Mouse (Mus musculus) 3T3-L1 (cell line): ENCODE results near the gene Cmbl.
"Not testable (repeated sequence)": the region's sequence is repeated elsewhere in the genome, so short reads cannot be mapped to it uniquely, and the experiment has no call there.

Experiments
- DNase-seq: peaks from one replicate; pipeline ENCODE4 v3.0.0-alpha.2; 2015; ENCODE audit warnings: low read depth, low spot score

Gene Cmbl

DNA sequence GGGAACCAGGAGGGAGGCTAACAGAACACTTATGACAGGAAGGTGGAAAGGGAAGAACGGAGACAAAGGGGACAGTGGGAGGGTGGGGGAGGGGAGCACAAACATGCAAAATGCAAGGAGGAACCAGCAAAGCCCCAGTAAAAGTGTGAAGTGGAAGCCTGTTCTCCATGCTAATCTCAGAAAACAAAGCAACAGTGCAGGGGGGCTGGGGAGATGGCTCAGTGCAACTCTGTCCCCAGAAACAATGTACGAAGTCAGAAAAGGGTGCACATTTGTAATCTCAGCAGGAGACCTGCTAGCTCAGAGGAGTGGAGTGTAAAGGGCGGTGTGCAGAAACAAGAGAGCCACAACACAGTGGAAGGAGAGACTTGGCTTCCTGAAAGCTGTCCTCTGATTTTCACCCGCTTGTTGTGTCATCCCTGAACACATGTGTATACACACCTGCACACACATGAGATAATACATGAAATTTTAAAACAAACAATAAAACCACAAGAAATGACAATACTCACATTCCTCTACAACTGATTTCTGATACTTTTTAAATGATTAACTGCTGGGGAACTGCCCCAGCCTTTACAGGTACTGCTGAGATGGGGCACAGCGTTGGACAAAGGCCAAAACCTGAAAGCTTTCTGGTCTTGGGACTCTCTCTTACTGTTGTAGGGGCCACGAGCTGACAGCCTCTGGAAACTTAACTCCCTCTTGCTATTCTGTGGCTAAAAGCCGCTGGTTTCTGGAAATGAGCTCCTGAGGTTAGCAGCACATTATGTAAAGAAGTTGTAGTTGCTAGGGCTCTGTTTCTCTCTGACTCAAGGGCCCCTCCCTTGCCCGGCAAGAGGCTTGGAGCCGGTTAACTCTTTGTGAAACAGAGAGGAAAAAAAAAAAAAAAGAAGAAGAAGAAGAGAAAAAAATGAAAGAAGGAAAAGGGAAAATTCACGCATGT lies 22.9 kb upstream of the Cmbl start:
- DNase-seq: no peak

GRCm38 (mm10) chr15:31543246-31543645 lies 21.9 kb upstream of the Cmbl start:
- no peak for DNase-seq

GRCm38 (mm10) chr15:31545058-31545457 lies 20.1 kb upstream of the Cmbl start:
- DNase-seq: no peak

- no peak for DNase-seq
Observed at GRCm38 (mm10) chr15:31546291-31546690, 18.9 kb upstream of the Cmbl start.

GRCm38 (mm10) chr15:31547421-31547820 lies 17.8 kb upstream of the Cmbl start:
- no peak for DNase-seq

GRCm38 (mm10) chr15:31550381-31550780 lies 14.8 kb upstream of the Cmbl start:
- no peak for DNase-seq

- no peak for DNase-seq
Observed at GRCm38 (mm10) chr15:31554855-31555254, 10.3 kb upstream of the Cmbl start.

DNA sequence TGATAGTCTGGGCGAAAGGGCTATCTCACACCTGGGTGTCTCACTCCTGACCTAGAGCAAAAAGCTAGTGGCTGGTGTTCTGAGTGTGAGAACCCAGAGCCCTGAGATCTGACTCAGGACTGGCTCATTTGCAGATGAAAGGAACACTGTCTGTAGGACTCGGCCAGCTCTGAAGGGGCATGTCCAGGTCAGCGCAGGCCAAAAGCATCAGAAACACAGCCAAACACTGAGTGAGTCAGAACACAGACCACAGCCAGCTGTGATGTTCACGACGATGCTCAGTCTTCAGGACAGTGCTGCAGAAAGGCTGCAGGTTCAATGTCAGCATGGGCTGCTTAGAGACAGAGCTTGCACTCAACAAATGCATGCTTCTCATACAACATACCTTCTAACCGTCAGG lies 3.8 kb upstream of the Cmbl start:
- peak; percentile 89 for DNase-seq

- DNase-seq: no peak
Observed at GRCm38 (mm10) chr15:31561976-31562375, 3.2 kb upstream of the Cmbl start.

GRCm38 (mm10) chr15:31562847-31563246 lies 2.3 kb upstream of the Cmbl start:
- no peak for DNase-seq

GRCm38 (mm10) chr15:31563577-31564546 lies 1.3 kb upstream of the Cmbl start:
- no peak for DNase-seq

- no peak for DNase-seq
Observed at GRCm38 (mm10) chr15:31565786-31566185, 597 bp downstream of the Cmbl start.

DNA sequence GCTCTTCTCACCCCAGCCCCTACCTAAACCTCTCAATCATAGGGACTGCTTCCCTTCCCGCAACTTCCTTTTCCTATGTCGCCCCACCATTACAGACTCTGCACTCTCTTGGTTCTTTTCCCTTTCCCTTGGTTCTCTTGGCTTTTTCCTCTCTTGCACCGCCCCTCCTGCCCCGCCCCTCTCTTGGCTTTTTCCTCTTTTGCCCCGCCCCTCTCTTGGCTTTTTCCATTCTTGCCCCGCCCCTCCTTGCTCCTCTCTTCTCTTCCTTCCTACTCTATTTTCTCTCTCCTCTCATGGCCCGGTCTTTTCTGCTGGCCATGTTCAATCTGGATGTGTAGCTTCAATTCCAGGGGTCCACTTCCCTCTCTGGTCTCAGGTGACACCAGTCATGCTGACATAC lies 2.2 kb downstream of the Cmbl start:
- no peak for DNase-seq

- no peak for DNase-seq
Observed at GRCm38 (mm10) chr15:31568581-31568996, 3.4 kb downstream of the Cmbl start.

DNA sequence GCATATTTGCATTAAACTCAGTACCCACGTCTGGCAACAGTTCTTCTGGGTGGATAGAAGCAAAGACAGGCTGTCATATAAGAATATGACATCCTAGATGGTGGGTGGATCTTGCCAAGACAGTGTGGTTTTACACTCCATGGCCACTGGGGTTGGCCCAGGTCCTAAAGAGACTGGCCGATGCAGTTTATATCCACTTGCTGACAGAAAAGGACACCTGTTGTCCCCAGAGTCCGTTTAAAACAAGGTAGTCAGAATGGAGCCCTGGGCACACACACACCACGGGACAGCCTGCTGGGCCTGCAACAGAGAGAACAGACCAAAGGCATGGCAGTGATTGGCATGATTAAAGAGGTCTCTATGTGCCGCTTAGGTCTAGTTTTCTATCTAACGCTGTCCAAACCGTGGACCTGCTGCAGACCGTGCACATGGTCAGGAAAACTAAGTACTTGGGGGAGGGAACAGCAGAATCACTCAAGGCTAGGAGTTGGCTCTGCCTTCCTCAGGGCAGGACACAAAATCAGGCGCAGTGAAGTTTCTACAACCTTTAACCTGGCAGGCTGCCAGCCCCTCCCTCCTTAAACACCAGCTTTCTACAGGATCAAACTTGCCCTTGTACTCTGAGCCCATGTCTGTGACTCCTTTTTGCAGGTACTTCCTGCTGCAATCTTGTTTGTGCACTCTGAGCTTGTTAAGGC lies 4.3 kb downstream of the Cmbl start:
- DNase-seq: peak; percentile 48

- no peak for DNase-seq
Observed at GRCm38 (mm10) chr15:31570959-31571358, 5.8 kb downstream of the Cmbl start.

DNA sequence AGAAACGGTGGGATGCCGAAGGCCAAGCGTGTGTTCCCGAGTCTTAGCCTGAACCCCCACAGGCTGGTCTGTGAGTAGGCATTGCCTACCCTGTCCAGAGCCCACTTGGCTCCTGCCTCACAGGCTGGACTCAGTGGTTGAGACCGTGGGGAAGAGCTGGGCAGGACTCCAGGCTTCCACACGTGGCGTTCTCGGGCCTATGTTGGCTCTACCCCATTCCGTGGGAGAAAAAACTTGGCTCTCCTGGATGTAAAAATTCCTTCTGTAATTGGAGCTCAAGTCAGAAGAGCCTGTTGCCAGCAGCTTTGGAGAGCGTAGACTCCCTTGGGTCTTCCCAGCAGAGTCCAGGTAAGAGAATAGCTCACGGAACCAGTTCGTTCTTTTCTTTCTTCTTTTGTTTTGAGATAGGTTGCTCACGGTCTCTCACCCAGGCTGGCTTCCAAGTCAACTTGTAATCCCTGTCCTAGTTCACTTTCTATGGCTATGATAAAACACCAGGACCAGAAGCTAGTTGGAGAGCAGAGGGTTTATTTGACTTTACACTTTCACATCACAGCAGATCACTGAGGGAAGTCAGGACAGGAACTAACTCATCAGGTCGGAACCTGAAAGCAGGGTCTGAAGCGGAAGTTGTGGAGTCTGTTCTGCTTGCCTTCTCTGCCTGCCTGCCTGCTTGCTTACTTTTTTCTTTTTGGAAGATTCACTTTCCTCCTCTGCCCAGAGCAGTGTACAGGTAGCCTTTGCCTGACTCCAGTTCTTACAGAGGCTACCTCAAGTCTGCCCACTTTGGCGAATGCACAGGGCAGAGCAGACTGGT lies 6.9 kb downstream of the Cmbl start:
- no peak for DNase-seq

GRCm38 (mm10) chr15:31573287-31573686 lies 8.1 kb downstream of the Cmbl start:
- no peak for DNase-seq

DNA sequence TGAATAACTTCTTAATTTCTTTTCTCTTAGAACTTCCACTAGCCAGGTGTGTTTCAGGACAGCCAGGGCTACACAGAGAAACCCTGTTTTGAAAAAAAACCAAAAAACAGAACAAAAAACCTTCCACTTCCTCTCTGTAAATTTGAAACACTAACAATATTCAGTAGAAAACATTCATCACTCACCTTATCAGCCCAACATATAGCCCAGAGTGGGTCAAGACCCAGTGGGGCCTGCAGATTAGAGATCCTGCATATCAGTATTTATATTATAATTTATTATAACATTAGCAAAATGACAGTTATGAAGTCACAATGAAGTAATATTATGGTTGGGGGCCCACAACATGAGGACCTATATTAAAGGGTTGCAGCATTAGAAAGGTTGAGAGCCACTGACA lies 8.5 kb downstream of the Cmbl start:
- no peak for DNase-seq

DNA sequence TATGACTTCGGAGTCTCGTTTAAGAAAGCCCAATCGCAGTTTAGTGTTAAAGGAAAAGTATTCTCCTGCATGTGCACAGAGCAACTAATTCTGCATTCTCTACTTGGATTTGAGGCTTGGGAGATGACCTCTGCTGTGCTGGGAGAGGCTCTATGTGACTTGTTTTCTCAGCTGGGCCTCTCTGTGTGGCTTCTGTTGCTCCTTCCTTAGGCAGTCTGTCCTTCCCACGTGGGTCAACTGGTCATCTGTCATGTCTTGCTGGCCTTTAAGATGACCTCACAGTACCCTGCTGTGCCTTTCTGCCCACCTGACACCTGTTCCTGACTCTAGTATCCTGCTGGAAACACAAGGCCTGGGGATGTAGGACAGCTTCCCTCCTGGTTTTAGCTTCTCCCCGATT lies 10.9 kb downstream of the Cmbl start:
- no peak for DNase-seq

DNA sequence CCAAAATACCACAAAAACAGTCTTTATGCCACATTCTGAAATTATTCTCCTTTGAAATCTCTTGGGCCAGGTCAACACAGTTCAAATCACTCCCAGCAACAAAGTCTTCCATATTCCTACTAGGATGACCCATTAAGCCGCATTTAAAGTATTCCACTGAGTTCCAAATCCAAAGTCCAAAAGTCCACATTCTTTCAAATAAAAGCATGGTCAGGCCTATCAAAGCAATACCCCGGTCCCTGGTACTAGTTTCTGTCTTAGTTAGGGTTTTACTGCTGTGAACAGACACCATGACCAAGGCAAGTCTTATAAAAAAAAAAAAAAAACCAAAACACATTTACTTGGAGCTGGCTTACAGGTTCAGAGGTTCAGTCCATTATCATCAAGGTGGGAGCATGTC lies 15.9 kb downstream of the Cmbl start:
- DNase-seq: not testable (repeated sequence)
